Comparison of ENCODE assay signal across 14 mouse cellular contexts in genomic region chr10:69785692-69786091, GRCm38 (mm10).
DNase-seq lines count a peak whose midpoint lies in the region; ATAC-seq lines count a peak whose summit lies in the region.
"Had no signal": no experiment of that assay in that cellular context is flagged by ENCODE, and none has a peak within 500 bp of the region (broad histone marks: within the 10 kb centered on the region; RNA-seq: fewer than 3 reads in every experiment).

No protein-coding gene starts in this region.

- peak overlapping the region; percentile 17 for H3K4me2 ChIP-seq in kidney, embryonic 15.5 days
- peak overlapping the region; percentile 62 for H3K4me2 ChIP-seq in heart, embryonic 16.5 days (ENCODE audit: low read depth, low read length)
- peak overlapping the region; percentile 35 for H3K4me2 ChIP-seq in liver, embryonic 15.5 days
- H3K4me2 ChIP-seq: embryonic facial prominence, embryonic 12.5 days; forebrain, embryonic 15.5 days had no signal

- DNase-seq in embryo, embryonic 10 days (ENCODE audit: low spot score) = peak; percentile 33
- DNase-seq in embryo, embryonic 10.5 days (ENCODE audit: low spot score) = no peak
- DNase-seq in kidney, adult 11 months = no peak
- no peak for DNase-seq in left cerebral cortex, adult 11 months (ENCODE audit: low spot score)
- no peak for DNase-seq in c-Kit-positive CD71-positive TER-119-positive erythroid progenitor cells, embryonic 14.5 days (ENCODE audit: low spot score)
- DNase-seq: cerebellum, adult 9-10 months; layer of hippocampus, adult 9-11 months; spleen, adult 18-20 months; thymus, adult 18-20 months had no signal

- no peaks in the 10 kb centered on the region for H3K36me3 ChIP-seq in kidney, embryonic 15.5 days
- no peaks in the 10 kb centered on the region for H3K36me3 ChIP-seq in heart, embryonic 16.5 days (ENCODE audit: control insufficient read depth, insufficient read depth)
- H3K36me3 ChIP-seq in liver, embryonic 15.5 days (replicated peaks) = no peaks in the 10 kb centered on the region
- H3K36me3 ChIP-seq: embryonic facial prominence, embryonic 12.5 days; forebrain, embryonic 15.5 days had no signal

- H3K4me3 ChIP-seq in kidney, embryonic 15.5 days (replicated peaks) = 0 out of 2 replicates have a peak overlapping the region, but pooled peaks have one; percentile 3
- peak overlapping the region; percentile 41 for H3K4me3 ChIP-seq in heart, embryonic 16.5 days (ENCODE audit: low read length)
- H3K4me3 ChIP-seq in liver, embryonic 15.5 days (replicated peaks) = no peak overlapping the region
- H3K4me3 ChIP-seq: embryonic facial prominence, embryonic 12.5 days; forebrain, embryonic 15.5 days had no signal

- no peaks in the 10 kb centered on the region for H3K27me3 ChIP-seq in kidney, embryonic 15.5 days
- no peaks in the 10 kb centered on the region for H3K27me3 ChIP-seq in heart, embryonic 16.5 days (ENCODE audit: control insufficient read depth, insufficient read depth, low read length)
- H3K27me3 ChIP-seq in liver, embryonic 15.5 days = no peaks in the 10 kb centered on the region
- H3K27me3 ChIP-seq: embryonic facial prominence, embryonic 12.5 days; forebrain, embryonic 15.5 days had no signal

- WGBS in kidney, embryonic 15.5 days = 59% methylated on average over 8 of the region's 8 CpGs
- 20% methylated on average over 8 of the region's 8 CpGs for WGBS in heart, embryonic 16.5 days
- 64% methylated on average over 8 of the region's 8 CpGs for WGBS in liver, embryonic 15.5 days (ENCODE audit: insufficient replicate concordance)

- no peaks in the 10 kb centered on the region for H3K9me3 ChIP-seq in kidney, embryonic 15.5 days (replicated peaks)
- 0 out of 2 replicates have a peak, but pooled peaks cover 3% of the 10 kb centered on the region for H3K9me3 ChIP-seq in heart, embryonic 16.5 days (replicated peaks; ENCODE audit: control insufficient read depth, low read length)
- H3K9me3 ChIP-seq in liver, embryonic 15.5 days (replicated peaks) = no peaks in the 10 kb centered on the region
- H3K9me3 ChIP-seq: embryonic facial prominence, embryonic 12.5 days; forebrain, embryonic 15.5 days had no signal

- H3K27ac ChIP-seq in kidney, embryonic 15.5 days = 0 out of 2 replicates have a peak overlapping the region, but pooled peaks have one; percentile 18
- H3K27ac ChIP-seq in heart, embryonic 16.5 days (ENCODE audit: low read length) = peak overlapping the region; percentile 89
- H3K27ac ChIP-seq in liver, embryonic 15.5 days (replicated peaks) = no peak overlapping the region
- H3K27ac ChIP-seq: embryonic facial prominence, embryonic 12.5 days; forebrain, embryonic 15.5 days had no signal

- H3K9ac ChIP-seq in kidney, embryonic 15.5 days = no peak overlapping the region
- H3K9ac ChIP-seq in heart, embryonic 16.5 days (ENCODE audit: low read length) = peak overlapping the region; percentile 50
- no peak overlapping the region for H3K9ac ChIP-seq in liver, embryonic 15.5 days
- H3K9ac ChIP-seq: embryonic facial prominence, embryonic 12.5 days; forebrain, embryonic 15.5 days had no signal

- ATAC-seq in kidney, embryonic 15.5 days (replicated peaks; ENCODE audit: low FRiP score) = no peak
- ATAC-seq in heart, embryonic 16.5 days (replicated peaks; ENCODE audit: extremely low read depth, insufficient read depth, low FRiP score) = no peak
- no peak for ATAC-seq in liver, embryonic 15.5 days (ENCODE audit: insufficient read depth)
- ATAC-seq: forebrain, embryonic 15.5 days had no signal

- H3K4me1 ChIP-seq in kidney, embryonic 15.5 days = peaks cover 22% of the 10 kb centered on the region
- H3K4me1 ChIP-seq in heart, embryonic 16.5 days (ENCODE audit: control insufficient read depth, insufficient read depth, low read length) = peaks cover 26% of the 10 kb centered on the region
- H3K4me1 ChIP-seq in liver, embryonic 15.5 days (replicated peaks) = peaks cover 14% of the 10 kb centered on the region
